1 mouse cellular context compared by ENCODE assay signal in the genomic region with DNA sequence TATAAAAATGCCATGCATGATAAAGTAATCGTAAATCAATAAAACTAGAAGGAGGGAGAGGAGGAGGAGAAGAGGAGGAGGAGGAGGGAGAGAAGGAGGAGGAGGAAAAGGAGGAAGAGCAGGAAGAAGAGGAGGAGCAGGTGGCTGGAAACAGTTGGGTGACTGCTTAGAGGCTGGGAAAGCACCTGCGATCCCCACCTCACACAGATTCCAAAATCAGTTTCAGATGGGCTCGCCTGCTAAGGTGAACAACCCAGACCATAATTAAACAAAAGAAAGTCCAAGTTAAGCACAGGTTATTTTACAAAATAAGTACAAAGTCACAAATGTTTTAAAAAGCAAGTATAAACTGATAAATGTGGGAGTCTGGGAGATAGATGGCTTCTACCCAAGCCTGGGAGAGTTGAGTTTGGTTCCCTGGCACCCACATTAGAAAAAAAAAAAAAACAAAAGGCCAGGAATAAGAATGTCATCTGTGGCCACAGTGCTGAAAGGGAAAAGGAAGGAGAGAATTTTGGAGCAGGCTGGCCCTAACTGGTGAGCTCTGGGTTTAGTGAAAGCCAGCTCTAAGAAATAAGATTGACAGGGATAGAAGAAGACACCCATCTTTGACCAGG.
TF ChIP-seq lines count a peak whose summit lies in the region.

No protein-coding gene starts in this region.

TF ChIP-seq in CH12.LX, 34 proteins besides CTCF, POLR2A, EP300 and RAD21 (continued from another document):
- TF ChIP-seq MAZ (IDR thresholded peaks at IDR 0.05; ENCODE audit: low read depth, low read length) (no peak), JUND (conservative IDR thresholded peaks at IDR 0.05; ENCODE audit: low read depth, low read length) (no peak), CHD2 (IDR thresholded peaks at IDR 0.05; ENCODE audit: low read length) (no peak; the same call in 1 of the 2 replicates)
